Mouse (Mus musculus) heart, postnatal 0 days (tissue): ENCODE data around the gene Sprtn. TPM values are rescaled to one million over a fixed set of nuclear protein-coding genes. Genes with fewer than 3 reads are reported as not detected.

Experiments used
- ATAC-seq: fragments of 200-750 bp; cut with Nextera tagmentation; 2 replicates; pipeline ENCODE4 v1.8.0; 2017; ENCODE audit warnings: low read depth, moderate number of reproducible peaks, moderate library complexity; ENCODE audit not compliant: insufficient read depth
- DNase-seq: peaks from one replicate; pipeline ENCODE4 v3.0.0-alpha.2; 2016; ENCODE audit warnings: low spot score
- H3K27ac ChIP-seq: fragments of 300-500 bp; sonication (generic); 2 replicates; pipeline ENCODE4 v1.5.1; 2014; ENCODE audit warnings: low read depth, mild to moderate bottlenecking
- H3K27me3 ChIP-seq: fragments of 300-500 bp; sonication (generic); 2 replicates; pipeline ENCODE4 v1.6.1; 2014; ENCODE audit warnings: low read length, mixed read lengths; ENCODE audit not compliant: control insufficient read depth, insufficient read depth
- H3K36me3 ChIP-seq: fragments of 300-500 bp; sonication (generic); replicated peaks from 2 replicates; pipeline ENCODE4 v1.6.1; 2014; ENCODE audit warnings: low read length, mixed read lengths; ENCODE audit not compliant: control insufficient read depth, insufficient read depth
- H3K4me1 ChIP-seq: fragments of 300-500 bp; sonication (generic); 2 replicates; pipeline ENCODE4 v1.6.1; 2014; ENCODE audit warnings: antibody characterized with exemption; ENCODE audit not compliant: control insufficient read depth, insufficient read depth
- H3K4me2 ChIP-seq: fragments of 300-500 bp; sonication (generic); 2 replicates; pipeline ENCODE4 v1.6.1; 2014; ENCODE audit warnings: low read depth, mild to moderate bottlenecking, low read length, moderate library complexity
- H3K4me3 ChIP-seq: fragments of 300-500 bp; sonication (generic); 2 replicates; pipeline ENCODE4 v1.5.1; 2014; ENCODE audit warnings: low read depth, low read length
- H3K9ac ChIP-seq: fragments of 300-500 bp; sonication (generic); replicated peaks from 2 replicates; pipeline ENCODE4 v1.6.1; 2014; ENCODE audit warnings: low read depth, low read length, mixed read lengths
- H3K9me3 ChIP-seq: fragments of 300-500 bp; sonication (generic); replicated peaks from 2 replicates; pipeline ENCODE4 v1.6.1; 2016; ENCODE audit warnings: low read length; ENCODE audit not compliant: control insufficient read depth
- CTCF ChIP-seq: IDR thresholded peaks from 2 replicates; pipeline ENCODE4 v1.5.1; 2016; ENCODE audit warnings: antibody characterized with exemption, control low read depth, low read depth
- EP300 ChIP-seq: IDR thresholded peaks from 2 replicates; pipeline ENCODE4 v1.6.1; 2016; ENCODE audit warnings: antibody characterized with exemption, low read depth
- WGBS: fragments of 180-500 bp; shearing (Covaris S2); extraction: QIAGEN DNeasy Blood & Tissue Kit; methylation state at CpG from one replicate; pipeline ENCODE4 v1.1.7; 2014; 5-methylcytosine and 5-hydroxymethylcytosine counted together
- polyA plus RNA-seq: library from polyadenylated mRNA; unstranded; fragments of >200 nt; fragmentation: Nextera tagmentation; extraction: Ambion mirVana; gene quantifications from 2 replicates; pipeline ENCODE4 v1.2.1, GENCODE M21; 2015
- total RNA-seq: library from RNA; depleted of rRNA; stranded (reverse); fragments of >200 nt; gene quantifications from 2 replicates; pipeline ENCODE4 v1.2.3, GENCODE M21; 2014; ENCODE audit warnings: low replicate concordance

The Sprtn gene
- total and polyA plus RNA-seq, 2 experiments from 2014 or later: 6.7 to 9.6 TPM

GRCm38 (mm10) chr8:124937293-124937692, 39.6 kb downstream of the Sprtn start:
- ATAC-seq: peak; percentile 72
- no peak overlapping the region for H3K4me2 ChIP-seq
- peak overlapping the region; percentile 95 for H3K27ac ChIP-seq
- 51% methylated on average over 4 of the region's 4 CpGs for WGBS
- H3K9me3 ChIP-seq: no peaks in the 10 kb centered on the region
- no peak for TF ChIP-seq CTCF
- no peak overlapping the region for H3K9ac ChIP-seq
- peaks cover 27% of the 10 kb centered on the region for H3K4me1 ChIP-seq
- H3K36me3 ChIP-seq: peaks cover 28% of the 10 kb centered on the region
- no peak for DNase-seq
- no peak overlapping the region for H3K4me3 ChIP-seq
- H3K27me3 ChIP-seq: no peaks in the 10 kb centered on the region

GRCm38 (mm10) chr8:124943801-124944200, 46.1 kb downstream of the Sprtn start:
- 86% methylated on average over 6 of the region's 6 CpGs for WGBS
- H3K9ac ChIP-seq: no peak overlapping the region
- H3K9me3 ChIP-seq: no peaks in the 10 kb centered on the region
- no peaks in the 10 kb centered on the region for H3K27me3 ChIP-seq
- ATAC-seq: no peak
- DNase-seq: no peak
- peaks cover 28% of the 10 kb centered on the region for H3K4me1 ChIP-seq
- TF ChIP-seq EP300: no peak
- no peak for TF ChIP-seq CTCF
- H3K36me3 ChIP-seq: peaks cover 17% of the 10 kb centered on the region
- H3K4me2 ChIP-seq: no peak overlapping the region
- no peak overlapping the region for H3K27ac ChIP-seq
- no peak overlapping the region for H3K4me3 ChIP-seq

- H3K9me3 ChIP-seq: no peaks in the 10 kb centered on the region
- H3K9ac ChIP-seq: no peak overlapping the region
- H3K4me2 ChIP-seq: peak overlapping the region; percentile 83; the same call in 1 of the 2 replicates
- no peak for TF ChIP-seq CTCF
- no peak for TF ChIP-seq EP300
- no peak for DNase-seq
- no peak overlapping the region for H3K27ac ChIP-seq
- WGBS: 62% methylated on average over 7 of the region's 7 CpGs
- no peaks in the 10 kb centered on the region for H3K27me3 ChIP-seq
- H3K36me3 ChIP-seq: peaks cover 12% of the 10 kb centered on the region
- ATAC-seq: no peak
- peaks cover 28% of the 10 kb centered on the region for H3K4me1 ChIP-seq
- H3K4me3 ChIP-seq: no peak overlapping the region
Measured at GRCm38 (mm10) chr8:124944406-124944805, 46.7 kb downstream of the Sprtn start.

GRCm38 (mm10) chr8:124947865-124948732, 50.4 kb downstream of the Sprtn start:
- Histone ChIP-seq H3K36me3 (no peaks in the 10 kb centered on the region), H3K4me3 (peak overlapping the region; percentile 74), H3K9ac (peak overlapping the region; percentile 73), H3K4me2 (peak overlapping the region; percentile 83), H3K9me3 (no peaks in the 10 kb centered on the region), H3K27me3 (no peaks in the 10 kb centered on the region), H3K27ac (peak overlapping the region; percentile 92), H3K4me1 (peaks cover 35% of the 10 kb centered on the region)
- under 1% methylated on average over 65 of the region's 67 CpGs for WGBS
- DNase-seq (no peak), ATAC-seq (peak; percentile 12)
- TF ChIP-seq CTCF: no peak
- TF ChIP-seq EP300: no peak

GRCm38 (mm10) chr8:124948733-124949111, 51.0 kb downstream of the Sprtn start:
- Histone ChIP-seq H3K9ac (peak overlapping the region; percentile 73), H3K27me3 (no peaks in the 10 kb centered on the region), H3K36me3 (no peaks in the 10 kb centered on the region), H3K27ac (peak overlapping the region; percentile 92), H3K9me3 (no peaks in the 10 kb centered on the region), H3K4me2 (peak overlapping the region; percentile 83), H3K4me3 (peak overlapping the region; percentile 74), H3K4me1 (peaks cover 35% of the 10 kb centered on the region)
- no peak for TF ChIP-seq EP300
- no peak for TF ChIP-seq CTCF
- ATAC-seq (peak; percentile 15), DNase-seq (no peak)
- WGBS: 0% methylated on average over 30 of the region's 62 CpGs
